Mouse (Mus musculus) MEL (cell line): ENCODE data around the gene Nme3.

Experiments used
- BHLHE40 ChIP-seq: IDR thresholded peaks from 2 replicates; pipeline ENCODE4 v1.6.1; 2012; ENCODE audit warnings: low read depth, mild to moderate bottlenecking, inconsistent platforms, low read length, improper control_type of control experiment, borderline replicate concordance
- CHD1 ChIP-seq: IDR thresholded peaks from 2 replicates; pipeline ENCODE4 v1.6.1; 2012; ENCODE audit warnings: low read depth, mild to moderate bottlenecking, inconsistent platforms, low read length, improper control_type of control experiment
- CTCF ChIP-seq, 3 experiments: IDR thresholded peaks in 2 of 3; conservative IDR thresholded peaks in 1 of 3; 2 replicates each; pipeline ENCODE4 v1.5.1; 2011 to 2012; ENCODE audit warnings: low read length in 3 of 3, low read depth in 2 of 3, mild to moderate bottlenecking in 2 of 3, improper control_type of control experiment in 1 of 3, inconsistent platforms in 1 of 3, mixed read lengths in 1 of 3, moderate library complexity in 1 of 3; ENCODE audit not compliant: control insufficient read depth in 1 of 3, insufficient read depth in 1 of 3, poor library complexity in 1 of 3, severe bottlenecking in 1 of 3
- EP300 ChIP-seq, 2 experiments: IDR thresholded peaks; 2 replicates each; pipeline ENCODE4 v1.6.1; 2011; ENCODE audit warnings: improper control_type of control experiment in 2 of 2, low read length in 2 of 2, low read depth in 1 of 2, mild to moderate bottlenecking in 1 of 2
- MAX ChIP-seq: IDR thresholded peaks from 2 replicates; pipeline ENCODE4 v1.6.1; 2011; ENCODE audit warnings: low read length, improper control_type of control experiment
- MAZ ChIP-seq: IDR thresholded peaks from 2 replicates; pipeline ENCODE4 v1.6.1; 2012; ENCODE audit warnings: low read depth, mild to moderate bottlenecking, inconsistent platforms, low read length, improper control_type of control experiment
- POLR2A ChIP-seq, 2 experiments: IDR thresholded peaks; 2 replicates each; pipeline ENCODE4 v1.6.1; 2011 to 2012; ENCODE audit warnings: low read length in 2 of 2, mild to moderate bottlenecking in 2 of 2, control low read depth in 1 of 2, improper control_type of control experiment in 1 of 2, low read depth in 1 of 2, moderate library complexity in 1 of 2; ENCODE audit not compliant: control insufficient read depth in 1 of 2, insufficient read depth in 1 of 2, poor library complexity in 1 of 2
- POLR2AphosphoS2 ChIP-seq: IDR thresholded peaks from 2 replicates; pipeline ENCODE4 v1.6.1; 2011; ENCODE audit warnings: low read length, improper control_type of control experiment
- POLR2AphosphoS5 ChIP-seq: IDR thresholded peaks from 2 replicates; pipeline ENCODE4 v1.6.1; 2012; ENCODE audit warnings: low read depth, borderline replicate concordance, mild to moderate bottlenecking, inconsistent platforms, low read length, moderate library complexity, mixed read lengths
- TAL1 ChIP-seq: IDR thresholded peaks from 2 replicates; pipeline ENCODE4 v1.6.1; 2012; ENCODE audit warnings: mild to moderate bottlenecking, inconsistent platforms, low read length, moderate library complexity, mixed read lengths
- TCF12 ChIP-seq: IDR thresholded peaks from 2 replicates; pipeline ENCODE4 v1.6.1; 2014; ENCODE audit warnings: low read depth, mild to moderate bottlenecking, inconsistent platforms, low read length, improper control_type of control experiment, moderate library complexity
- UBTF ChIP-seq: IDR thresholded peaks from 2 replicates; pipeline ENCODE4 v1.6.1; 2012; ENCODE audit warnings: low read depth, mild to moderate bottlenecking, inconsistent platforms, low read length, improper control_type of control experiment, moderate library complexity, borderline replicate concordance; ENCODE audit not compliant: insufficient read depth
- USF2 ChIP-seq, 2 experiments: IDR thresholded peaks; 2 replicates each; pipeline ENCODE4 v1.6.1; 2011 to 2012; ENCODE audit warnings: improper control_type of control experiment in 2 of 2, low read length in 2 of 2, borderline replicate concordance in 1 of 2, inconsistent platforms in 1 of 2, low read depth in 1 of 2, mild to moderate bottlenecking in 1 of 2; ENCODE audit not compliant: insufficient read depth in 1 of 2
- ZMIZ1 ChIP-seq: IDR thresholded peaks from 2 replicates; pipeline ENCODE4 v1.6.1; 2012; ENCODE audit warnings: low read depth, mild to moderate bottlenecking, inconsistent platforms, low read length, improper control_type of control experiment, moderate library complexity

DNA sequence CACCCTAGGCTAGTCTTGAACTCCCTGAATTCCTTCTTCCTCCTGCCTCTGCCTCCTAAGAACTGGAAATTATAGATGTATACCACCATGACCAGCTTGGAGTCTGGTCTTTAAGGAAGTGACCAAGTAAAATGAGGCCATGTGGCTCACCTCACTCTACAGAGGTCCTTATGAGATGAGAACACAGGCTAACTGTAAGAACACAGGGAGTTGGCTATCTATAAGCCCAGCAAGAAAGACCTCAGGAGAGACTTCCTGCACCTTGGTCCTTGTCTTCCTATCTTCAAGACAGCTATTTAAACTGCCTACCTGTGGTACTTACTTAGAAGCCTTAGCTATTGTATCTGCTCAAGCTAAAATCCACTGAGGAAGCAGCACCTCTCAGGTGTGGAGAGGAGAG is 17.7 kb downstream of the Nme3 start:
- TF ChIP-seq POLR2AphosphoS2 (no peak), POLR2A (IDR thresholded peaks at IDR 0.05; ENCODE audit: control insufficient read depth in 1 of 2, insufficient read depth in 1 of 2, low read depth in 1 of 2, low read length in 2 of 2, poor library complexity in 1 of 2) (no peak), CHD1 (no peak), MAZ (no peak), POLR2AphosphoS5 (no peak), MAX (no peak), ZMIZ1 (no peak), USF2 (IDR thresholded peaks at IDR 0.05; ENCODE audit: borderline replicate concordance in 1 of 2, insufficient read depth in 1 of 2, low read depth in 1 of 2, low read length in 2 of 2) (no peak), CTCF (IDR thresholded peaks at IDR 0.05 in 2 of 3, conservative IDR thresholded peaks at IDR 0.05 in 1 of 3; ENCODE audit: control insufficient read depth in 1 of 3, insufficient read depth in 1 of 3, low read depth in 2 of 3, low read length in 3 of 3, poor library complexity in 1 of 3, severe bottlenecking in 1 of 3) (no peak), EP300 (IDR thresholded peaks at IDR 0.05; ENCODE audit: low read depth in 1 of 2, low read length in 2 of 2) (peak; percentile 74 to 80), UBTF (no peak), BHLHE40 (no peak), TCF12 (peak; percentile 55; the same call in 1 of the 2 replicates), TAL1 (peak; percentile 77)
